Mouse (Mus musculus) limb, embryonic 11.5 days (tissue): ENCODE data around the gene Atp5mpl. TPM values are rescaled to one million over a fixed set of nuclear protein-coding genes. Genes with fewer than 3 reads are reported as not detected.

Experiments
- ATAC-seq: fragments of 200-750 bp; cut with Nextera tagmentation; 2 replicates; pipeline ENCODE4 v1.8.0; 2017; ENCODE audit warnings: low read depth; ENCODE audit not compliant: insufficient number of reproducible peaks, low FRiP score, low TSS enrichment
- DNase-seq: peaks from one replicate; pipeline ENCODE4 v3.0.0-alpha.2; 2015; ENCODE audit warnings: low spot score
- H3K27ac ChIP-seq: fragments of 300-500 bp; sonication (generic); replicated peaks from 2 replicates; pipeline ENCODE4 v1.5.1; 2014; ENCODE audit warnings: low read depth, mild to moderate bottlenecking, low read length
- H3K27me3 ChIP-seq: fragments of 300-500 bp; sonication (generic); 2 replicates; pipeline ENCODE4 v1.6.1; 2014; ENCODE audit warnings: mild to moderate bottlenecking, low read length, mixed read lengths; ENCODE audit not compliant: control insufficient read depth, insufficient read depth
- H3K36me3 ChIP-seq: fragments of 300-500 bp; sonication (generic); 2 replicates; pipeline ENCODE4 v1.6.1; 2014; ENCODE audit warnings: mild to moderate bottlenecking, low read length, moderate library complexity, mixed read lengths; ENCODE audit not compliant: control insufficient read depth, insufficient read depth
- H3K4me1 ChIP-seq: fragments of 300-500 bp; sonication (generic); 2 replicates; pipeline ENCODE4 v1.6.1; 2014; ENCODE audit warnings: low read length, mixed read lengths; ENCODE audit not compliant: control insufficient read depth, insufficient read depth
- H3K4me2 ChIP-seq: fragments of 300-500 bp; sonication (generic); 2 replicates; pipeline ENCODE4 v1.6.1; 2014; ENCODE audit warnings: low read depth, mild to moderate bottlenecking, moderate library complexity; ENCODE audit not compliant: severe bottlenecking
- H3K4me3 ChIP-seq: fragments of 300-500 bp; sonication (generic); 2 replicates; pipeline ENCODE4 v1.5.1; 2014; ENCODE audit warnings: low read depth, low read length
- H3K9ac ChIP-seq: fragments of 300-500 bp; sonication (generic); 2 replicates; pipeline ENCODE4 v1.6.1; 2014; ENCODE audit warnings: mild to moderate bottlenecking, low read length
- H3K9me3 ChIP-seq: fragments of 300-500 bp; sonication (generic); 2 replicates; pipeline ENCODE4 v1.6.1; 2016; ENCODE audit warnings: low read length; ENCODE audit not compliant: control insufficient read depth
- WGBS: fragments of 180-500 bp; shearing (Covaris S2); extraction: QIAGEN DNeasy Blood & Tissue Kit; methylation state at CpG from one replicate; pipeline ENCODE4 v1.1.7; 2014; 5-methylcytosine and 5-hydroxymethylcytosine counted together
- polyA plus RNA-seq: library from polyadenylated mRNA; unstranded; fragments of >200 nt; fragmentation: Nextera tagmentation; extraction: Ambion mirVana; gene quantifications from 2 replicates; pipeline ENCODE4 v1.2.1, GENCODE M21; 2014

Atp5mpl gene
- polyA plus RNA-seq = 670 and 686 TPM in 2 replicates

DNA sequence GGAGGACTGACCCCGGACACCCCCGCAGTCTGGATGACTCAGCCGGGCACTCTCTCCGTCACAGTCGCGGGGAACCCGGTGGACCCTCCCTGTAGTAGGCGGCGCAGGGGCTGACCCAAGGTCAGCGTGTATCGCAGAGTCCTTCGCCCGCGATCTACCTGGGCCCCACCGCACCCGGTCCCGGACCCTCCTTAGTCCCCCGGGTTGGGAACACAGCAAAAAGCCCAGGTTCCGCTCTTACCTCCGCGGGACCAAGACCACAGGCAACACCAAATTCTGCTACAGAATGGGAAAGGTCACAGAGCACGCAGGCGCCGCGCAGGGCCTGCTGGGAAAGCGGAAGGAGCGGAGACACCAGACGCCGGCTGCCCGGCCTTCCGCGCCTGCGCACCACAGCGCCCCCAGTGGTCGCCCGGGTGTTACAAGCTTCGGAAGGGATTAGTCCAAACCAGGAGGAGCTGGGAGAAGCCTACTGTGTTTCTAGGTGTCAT is at the start of gene Atp5mpl:
TSS of gene Atp5mpl (minus strand) at position 295 of the 491 bp plus-strand sequence.
- Histone ChIP-seq H3K36me3 (peaks cover 3% of the 10 kb centered on the region; the same call in 1 of the 2 replicates), H3K27me3 (no peaks in the 10 kb centered on the region), H3K4me3 (peak within 1 kb of the TSS; percentile 92), H3K4me1 (peaks cover 8% of the 10 kb centered on the region; the same call in 1 of the 2 replicates), H3K4me2 (peak within 1 kb of the TSS; percentile 76), H3K27ac (no peak within 1 kb of the TSS), H3K9me3 (no peaks in the 10 kb centered on the region), H3K9ac (peak within 1 kb of the TSS; percentile 90)
- peak; percentile 99 for DNase-seq
- WGBS = under 1% methylated on average over 37 of the region's 37 CpGs
- ATAC-seq = peak; percentile 79

- Histone ChIP-seq H3K9me3 (no peaks in the 10 kb centered on the region), H3K27ac (no peak overlapping the region; the same call in 1 of the 2 replicates), H3K27me3 (no peaks in the 10 kb centered on the region), H3K4me1 (peaks cover 5% of the 10 kb centered on the region; the same call in 1 of the 2 replicates), H3K9ac (no peak overlapping the region), H3K4me3 (no peak overlapping the region), H3K4me2 (no peak overlapping the region), H3K36me3 (no peaks in the 10 kb centered on the region)
- 22% methylated on average over 4 of the region's 4 CpGs for WGBS
- DNase-seq (peak; percentile 30), ATAC-seq (no peak)
Observed at GRCm38 (mm10) chr12:112016346-112016745, 49.6 kb upstream of the Atp5mpl start.

- Histone ChIP-seq H3K9me3 (no peaks in the 10 kb centered on the region), H3K27ac (no peak overlapping the region), H3K27me3 (no peaks in the 10 kb centered on the region), H3K4me2 (peak overlapping the region; percentile 38), H3K9ac (peak overlapping the region; percentile 55), H3K36me3 (no peaks in the 10 kb centered on the region), H3K4me1 (peaks cover 5% of the 10 kb centered on the region; the same call in 1 of the 2 replicates), H3K4me3 (no peak overlapping the region)
- DNase-seq (peak; percentile 51), ATAC-seq (no peak)
- WGBS = 31% methylated on average over 14 of the region's 14 CpGs
Observed at GRCm38 (mm10) chr12:112013271-112013801, 46.6 kb upstream of the Atp5mpl start.

GRCm38 (mm10) chr12:112012511-112013270 is 45.9 kb upstream of the Atp5mpl start:
- peak overlapping the region; percentile 55 for H3K9ac ChIP-seq
- no peaks in the 10 kb centered on the region for H3K27me3 ChIP-seq

GRCm38 (mm10) chr12:112001223-112001622 is 34.4 kb upstream of the Atp5mpl start:
- 25% methylated on average over 8 of the region's 8 CpGs for WGBS
- ATAC-seq = peak; percentile 31; the same call in 1 of the 2 replicates

More at GRCm38 (mm10) chr12:112012511-112013270, 45.9 kb upstream of the Atp5mpl start:
- DNase-seq (peak; percentile 51), ATAC-seq (peak; percentile 83; the same call in 1 of the 2 replicates)
- H3K9me3 ChIP-seq = no peaks in the 10 kb centered on the region
- no peak overlapping the region; the same call in 1 of the 2 replicates for H3K4me3 ChIP-seq
- no peak overlapping the region for H3K27ac ChIP-seq
- H3K36me3 ChIP-seq = no peaks in the 10 kb centered on the region
- peak overlapping the region; percentile 38 for H3K4me2 ChIP-seq
- peaks cover 5% of the 10 kb centered on the region; the same call in 1 of the 2 replicates for H3K4me1 ChIP-seq
- 34% methylated on average over 12 of the region's 12 CpGs for WGBS

GRCm38 (mm10) chr12:111999735-112000134 is 33.0 kb upstream of the Atp5mpl start:
- H3K4me2 ChIP-seq = no peak overlapping the region
- H3K27ac ChIP-seq = no peak overlapping the region
- DNase-seq (no peak), ATAC-seq (no peak)
- no peaks in the 10 kb centered on the region for H3K36me3 ChIP-seq
- no peak overlapping the region for H3K9ac ChIP-seq
- 91% methylated on average over 7 of the region's 7 CpGs for WGBS
- no peak overlapping the region for H3K4me3 ChIP-seq
- H3K9me3 ChIP-seq = no peaks in the 10 kb centered on the region
- no peaks in the 10 kb centered on the region for H3K27me3 ChIP-seq
- H3K4me1 ChIP-seq = no peaks in the 10 kb centered on the region

More at GRCm38 (mm10) chr12:112001223-112001622, 34.4 kb upstream of the Atp5mpl start:
- Histone ChIP-seq H3K27ac (no peak overlapping the region), H3K4me1 (no peaks in the 10 kb centered on the region), H3K9ac (no peak overlapping the region), H3K4me2 (no peak overlapping the region), H3K9me3 (no peaks in the 10 kb centered on the region), H3K27me3 (no peaks in the 10 kb centered on the region), H3K36me3 (no peaks in the 10 kb centered on the region), H3K4me3 (no peak overlapping the region)
- DNase-seq = peak; percentile 85

GRCm38 (mm10) chr12:111995161-111995560 is 28.4 kb upstream of the Atp5mpl start:
- H3K4me1 ChIP-seq = no peaks in the 10 kb centered on the region
- no peaks in the 10 kb centered on the region for H3K9me3 ChIP-seq
- no peak for ATAC-seq
- no peaks in the 10 kb centered on the region for H3K27me3 ChIP-seq
- 89% methylated on average over 2 of the region's 2 CpGs for WGBS
- H3K4me3 ChIP-seq = no peak overlapping the region
- no peak overlapping the region for H3K27ac ChIP-seq
- no peaks in the 10 kb centered on the region for H3K36me3 ChIP-seq
- DNase-seq = no peak
- no peak overlapping the region for H3K9ac ChIP-seq
- no peak overlapping the region for H3K4me2 ChIP-seq

GRCm38 (mm10) chr12:111992626-111993025 is 25.8 kb upstream of the Atp5mpl start:
- 87% methylated on average over 5 of the region's 5 CpGs for WGBS
- Histone ChIP-seq H3K27ac (no peak overlapping the region), H3K9ac (no peak overlapping the region), H3K9me3 (no peaks in the 10 kb centered on the region), H3K36me3 (no peaks in the 10 kb centered on the region), H3K4me2 (no peak overlapping the region), H3K4me3 (no peak overlapping the region), H3K4me1 (no peaks in the 10 kb centered on the region), H3K27me3 (no peaks in the 10 kb centered on the region)
- DNase-seq (no peak), ATAC-seq (no peak)
